Mouse (Mus musculus) liver, embryonic 15.5 days (tissue): ENCODE measurements at regions not wholly inside any gene's neighbourhood (a gene's known extent, or its start where the extent isn't known, plus 50 kb on each side); places are given as distances from the start of the nearest gene placed in this dataset.

ENCODE experiments used
- ATAC-seq: fragments of 200-750 bp; cut with Nextera tagmentation; 2 replicates; pipeline ENCODE4 v1.8.0; 2017; ENCODE audit warnings: moderate number of reproducible peaks, mild to moderate bottlenecking, moderate library complexity; ENCODE audit not compliant: insufficient read depth
- H3K27ac ChIP-seq: fragments of 300-500 bp; sonication (generic); replicated peaks from 2 replicates; pipeline ENCODE4 v1.5.1; 2015; ENCODE audit warnings: mild to moderate bottlenecking, inconsistent platforms
- H3K27me3 ChIP-seq: fragments of 300-500 bp; sonication (generic); 2 replicates; pipeline ENCODE4 v1.6.1; 2015; ENCODE audit warnings: mild to moderate bottlenecking, inconsistent platforms
- H3K36me3 ChIP-seq: fragments of 300-500 bp; sonication (generic); replicated peaks from 2 replicates; pipeline ENCODE4 v1.6.1; 2015; ENCODE audit warnings: moderate library complexity, mild to moderate bottlenecking, inconsistent platforms
- H3K4me1 ChIP-seq: fragments of 300-500 bp; sonication (generic); replicated peaks from 2 replicates; pipeline ENCODE4 v1.6.1; 2015; ENCODE audit warnings: inconsistent platforms
- H3K4me2 ChIP-seq: fragments of 300-500 bp; sonication (generic); 2 replicates; pipeline ENCODE4 v1.6.1; 2015; ENCODE audit warnings: moderate library complexity, mild to moderate bottlenecking, inconsistent platforms
- H3K4me3 ChIP-seq: fragments of 300-500 bp; sonication (generic); replicated peaks from 2 replicates; pipeline ENCODE4 v1.5.1; 2015; ENCODE audit warnings: mild to moderate bottlenecking, inconsistent platforms
- H3K9ac ChIP-seq: fragments of 300-500 bp; sonication (generic); 2 replicates; pipeline ENCODE4 v1.6.1; 2015; ENCODE audit warnings: moderate library complexity, mild to moderate bottlenecking, inconsistent platforms
- H3K9me3 ChIP-seq: fragments of 300-500 bp; sonication (generic); replicated peaks from 2 replicates; pipeline ENCODE4 v1.6.1; 2016; ENCODE audit warnings: inconsistent platforms
- WGBS: fragments of 180-500 bp; shearing (Covaris S2); methylation state at CpG from one replicate; pipeline ENCODE4 v1.1.7; 2015; ENCODE audit warnings: mixed read lengths; ENCODE audit not compliant: insufficient replicate concordance; 5-methylcytosine and 5-hydroxymethylcytosine counted together

DNA sequence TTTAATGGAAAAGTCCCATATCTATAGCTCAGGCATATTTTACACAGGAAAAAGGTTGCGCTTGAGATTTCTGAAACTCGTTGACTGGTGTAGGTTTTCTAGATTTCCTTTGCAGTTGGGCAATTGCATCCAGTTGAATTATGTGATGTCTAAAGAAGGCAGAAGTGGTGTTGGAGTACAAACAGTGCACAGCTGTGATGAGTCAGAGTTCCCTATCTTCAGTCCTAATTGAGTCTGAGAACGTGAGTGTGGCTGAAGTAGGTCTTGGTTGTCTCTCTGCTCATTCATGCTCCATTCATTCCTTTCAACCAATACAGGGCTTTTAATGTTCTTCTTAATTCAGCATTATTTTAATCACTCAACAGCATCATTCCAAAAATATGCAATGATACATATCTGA is 142.9 kb upstream of the Dpyd start:
- no peak for ATAC-seq
- H3K9ac ChIP-seq: no peak overlapping the region
- 48% methylated on average over 3 of the region's 3 CpGs for WGBS
- no peaks in the 10 kb centered on the region for H3K36me3 ChIP-seq
- H3K27ac ChIP-seq: no peak overlapping the region
- H3K4me1 ChIP-seq: no peaks in the 10 kb centered on the region
- H3K27me3 ChIP-seq: no peaks in the 10 kb centered on the region
- no peak overlapping the region for H3K4me2 ChIP-seq
- no peak overlapping the region for H3K4me3 ChIP-seq
- H3K9me3 ChIP-seq: no peaks in the 10 kb centered on the region

DNA sequence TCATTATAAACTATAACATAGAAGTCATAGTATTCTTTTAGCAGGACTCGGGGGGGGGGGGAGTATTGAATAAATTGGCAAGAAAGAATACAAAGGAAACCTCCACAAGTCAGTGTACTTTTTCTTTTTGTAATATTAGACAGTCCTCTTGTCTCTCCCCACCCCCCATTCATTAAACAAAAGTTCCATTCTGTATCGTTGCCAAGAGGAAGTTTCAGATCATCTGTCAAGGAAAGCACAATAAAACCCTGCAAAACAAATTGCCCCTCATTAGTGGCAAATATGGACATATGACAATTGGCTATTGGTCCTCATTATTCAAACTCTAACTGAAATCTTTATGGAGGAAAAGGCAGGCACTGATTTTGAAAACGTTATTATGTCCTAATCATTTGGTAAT is 140.2 kb upstream of the Dpyd start:
- no peaks in the 10 kb centered on the region for H3K36me3 ChIP-seq
- 28% methylated on average over 3 of the region's 3 CpGs for WGBS
- no peak overlapping the region for H3K27ac ChIP-seq
- no peak for ATAC-seq
- no peak overlapping the region for H3K4me2 ChIP-seq
- no peaks in the 10 kb centered on the region for H3K4me1 ChIP-seq
- no peaks in the 10 kb centered on the region for H3K9me3 ChIP-seq
- H3K27me3 ChIP-seq: no peaks in the 10 kb centered on the region
- H3K9ac ChIP-seq: no peak overlapping the region
- no peak overlapping the region for H3K4me3 ChIP-seq

DNA sequence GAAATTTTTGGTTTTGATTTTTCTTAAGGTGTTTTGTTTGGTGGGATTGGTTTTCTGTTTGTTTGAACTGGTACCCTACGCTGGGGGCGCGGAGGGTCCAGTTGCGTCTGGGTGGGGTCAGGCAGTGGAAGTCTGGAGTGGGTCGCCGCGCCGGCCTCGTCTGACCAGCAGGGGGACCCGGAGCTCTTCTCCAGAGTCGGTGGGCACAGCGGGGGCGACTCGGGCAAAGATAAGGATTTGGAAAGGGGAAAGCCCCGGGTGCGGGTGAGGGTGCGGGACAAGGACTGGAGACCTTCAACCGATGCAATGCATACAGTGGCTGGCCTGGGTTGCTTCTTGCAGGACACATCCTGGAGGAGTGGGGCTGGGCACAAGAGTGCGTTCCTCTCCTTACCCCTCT is 136.2 kb upstream of the Dpyd start:
- no peak for ATAC-seq
- H3K4me3 ChIP-seq: no peak overlapping the region

DNA sequence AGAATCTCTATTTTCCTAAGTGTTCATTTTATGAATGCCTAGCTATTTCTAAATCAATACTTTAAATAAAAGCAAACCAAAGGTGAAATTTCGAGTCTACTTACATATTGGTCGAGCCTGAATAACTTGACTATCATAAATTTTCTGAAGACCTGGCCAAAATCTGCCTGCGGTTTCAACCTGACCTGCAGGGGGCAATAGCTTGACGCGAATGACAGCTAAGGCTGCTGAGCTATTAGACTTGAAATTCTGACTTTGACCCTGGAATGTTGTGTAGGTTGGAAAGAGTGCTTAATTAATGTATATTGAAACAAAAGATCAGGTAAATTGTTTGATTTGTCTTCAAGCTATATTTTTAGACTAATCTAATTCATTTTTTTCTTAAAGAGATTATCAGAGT is 133.4 kb upstream of the Dpyd start:
- WGBS: 4% methylated on average over 5 of the region's 5 CpGs
- H3K4me2 ChIP-seq: no peak overlapping the region
- H3K9me3 ChIP-seq: no peaks in the 10 kb centered on the region
- ATAC-seq: no peak
- H3K9ac ChIP-seq: no peak overlapping the region
- no peaks in the 10 kb centered on the region for H3K4me1 ChIP-seq
- no peak overlapping the region for H3K27ac ChIP-seq
- H3K4me3 ChIP-seq: no peak overlapping the region
- no peaks in the 10 kb centered on the region for H3K36me3 ChIP-seq
- H3K27me3 ChIP-seq: peaks cover 34% of the 10 kb centered on the region

More for the DNA sequence above, 136.2 kb upstream of the Dpyd start:
- 6% methylated on average over 19 of the region's 19 CpGs for WGBS
- Histone ChIP-seq H3K9me3 (no peaks in the 10 kb centered on the region), H3K36me3 (no peaks in the 10 kb centered on the region), H3K27ac (no peak overlapping the region), H3K4me2 (peak overlapping the region; percentile 13; the same call in 1 of the 2 replicates), H3K4me1 (no peaks in the 10 kb centered on the region), H3K27me3 (peaks cover 10% of the 10 kb centered on the region), H3K9ac (no peak overlapping the region)

DNA sequence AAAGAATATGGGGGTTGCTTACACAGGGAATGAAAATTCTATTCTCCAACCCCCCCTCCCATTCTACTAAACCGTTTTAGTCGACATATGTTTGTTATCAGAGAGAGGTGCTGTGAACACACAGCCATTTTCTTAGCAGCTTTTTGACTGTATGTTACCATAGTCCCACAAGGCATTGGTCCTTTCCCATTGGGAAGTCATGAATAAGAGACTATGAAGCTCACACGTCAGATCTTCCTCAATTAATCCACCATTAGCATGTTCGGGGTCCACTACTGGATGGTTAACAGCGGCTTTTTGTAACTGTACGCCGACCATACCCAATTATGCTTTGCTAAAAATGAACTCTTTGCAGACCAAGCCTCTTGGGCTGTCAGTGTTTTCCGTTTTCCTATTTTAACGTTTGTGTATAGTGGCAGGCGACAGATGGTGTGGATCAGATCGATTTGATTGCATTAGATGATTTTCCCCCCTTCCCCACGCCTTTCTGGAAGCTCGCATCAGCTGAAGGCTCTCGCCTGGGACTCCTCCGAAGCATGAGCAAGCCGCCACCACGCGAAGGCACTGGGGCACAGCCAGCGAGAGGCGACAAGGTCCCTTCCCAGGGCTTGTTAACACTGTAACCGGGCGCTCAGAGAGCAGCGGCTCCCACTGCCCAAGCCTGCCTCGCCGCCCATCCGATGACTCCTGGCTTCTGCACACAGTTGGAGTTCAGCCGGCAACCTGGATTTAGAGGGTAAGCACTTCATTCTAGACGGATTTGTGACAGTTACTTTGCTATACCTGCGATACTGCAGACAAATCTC is 131.9 kb upstream of the Dpyd start:
- Histone ChIP-seq H3K4me3 (no peak overlapping the region), H3K27me3 (peaks cover 49% of the 10 kb centered on the region), H3K4me2 (no peak overlapping the region), H3K9ac (no peak overlapping the region), H3K4me1 (no peaks in the 10 kb centered on the region), H3K27ac (no peak overlapping the region), H3K9me3 (no peaks in the 10 kb centered on the region), H3K36me3 (no peaks in the 10 kb centered on the region)
- no peak for ATAC-seq
- 9% methylated on average over 29 of the region's 29 CpGs for WGBS

DNA sequence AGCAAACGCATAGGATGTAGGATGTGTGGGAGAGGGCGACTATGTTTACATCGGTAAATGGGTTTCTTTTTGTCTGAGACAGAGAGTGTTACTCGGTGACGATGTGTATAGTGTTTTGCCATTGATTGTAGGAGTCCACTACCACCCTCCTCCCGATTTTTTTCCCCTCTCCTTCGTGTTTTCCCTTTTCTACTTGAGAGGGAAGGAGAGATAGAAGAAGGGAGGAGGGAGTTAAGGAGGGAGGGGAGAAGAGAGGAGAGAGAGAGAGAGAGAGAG is 131.4 kb upstream of the Dpyd start:
- Histone ChIP-seq H3K4me3 (no peak overlapping the region), H3K27me3 (peaks cover 54% of the 10 kb centered on the region), H3K4me1 (no peaks in the 10 kb centered on the region), H3K36me3 (no peaks in the 10 kb centered on the region), H3K9ac (no peak overlapping the region), H3K9me3 (no peaks in the 10 kb centered on the region), H3K4me2 (no peak overlapping the region), H3K27ac (no peak overlapping the region)
- WGBS: 1% methylated on average over 7 of the region's 7 CpGs
- no peak for ATAC-seq

DNA sequence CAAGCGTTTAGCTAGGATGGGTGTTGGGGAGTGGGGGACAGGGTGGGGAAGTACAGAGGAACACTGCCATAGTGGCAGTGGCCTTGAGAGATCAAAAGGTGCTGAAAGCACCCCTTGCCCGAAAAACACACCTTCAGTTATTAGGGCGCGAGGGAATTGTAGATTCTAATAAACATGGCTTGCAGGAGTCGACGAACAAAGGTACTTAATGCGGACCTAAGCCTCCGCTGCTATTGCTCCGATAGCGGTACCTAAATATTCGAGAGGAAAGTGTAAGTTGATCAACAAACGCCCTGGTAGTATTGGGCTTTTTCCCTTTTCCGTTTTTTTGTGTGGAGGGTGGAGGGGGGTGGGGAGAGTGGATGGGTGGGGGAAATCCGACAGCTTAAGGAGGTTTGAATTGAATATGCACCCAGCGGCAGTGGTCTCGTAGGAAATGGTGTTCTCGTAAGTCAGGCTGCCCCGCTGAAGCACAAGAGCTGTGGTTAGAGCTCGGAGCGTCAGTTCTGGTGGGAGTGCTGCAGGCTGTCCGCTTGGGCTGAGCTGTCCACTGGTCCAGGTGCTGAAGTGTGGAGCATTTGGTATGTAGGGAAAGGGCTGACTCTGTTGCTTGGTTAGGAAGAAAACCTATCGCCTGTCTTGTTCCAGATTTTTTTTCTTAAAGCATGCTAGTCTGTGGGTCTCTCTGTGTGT is 130.8 kb upstream of the Dpyd start:
- no peaks in the 10 kb centered on the region for H3K4me1 ChIP-seq
- no peak overlapping the region for H3K27ac ChIP-seq
- no peak overlapping the region for H3K4me3 ChIP-seq
- no peaks in the 10 kb centered on the region for H3K36me3 ChIP-seq
- no peaks in the 10 kb centered on the region for H3K9me3 ChIP-seq
- H3K4me2 ChIP-seq: peak overlapping the region; percentile 32; the same call in 1 of the 2 replicates
- H3K9ac ChIP-seq: no peak overlapping the region
- WGBS: under 1% methylated on average over 22 of the region's 22 CpGs
- no peak for ATAC-seq
- peaks cover 59% of the 10 kb centered on the region for H3K27me3 ChIP-seq

DNA sequence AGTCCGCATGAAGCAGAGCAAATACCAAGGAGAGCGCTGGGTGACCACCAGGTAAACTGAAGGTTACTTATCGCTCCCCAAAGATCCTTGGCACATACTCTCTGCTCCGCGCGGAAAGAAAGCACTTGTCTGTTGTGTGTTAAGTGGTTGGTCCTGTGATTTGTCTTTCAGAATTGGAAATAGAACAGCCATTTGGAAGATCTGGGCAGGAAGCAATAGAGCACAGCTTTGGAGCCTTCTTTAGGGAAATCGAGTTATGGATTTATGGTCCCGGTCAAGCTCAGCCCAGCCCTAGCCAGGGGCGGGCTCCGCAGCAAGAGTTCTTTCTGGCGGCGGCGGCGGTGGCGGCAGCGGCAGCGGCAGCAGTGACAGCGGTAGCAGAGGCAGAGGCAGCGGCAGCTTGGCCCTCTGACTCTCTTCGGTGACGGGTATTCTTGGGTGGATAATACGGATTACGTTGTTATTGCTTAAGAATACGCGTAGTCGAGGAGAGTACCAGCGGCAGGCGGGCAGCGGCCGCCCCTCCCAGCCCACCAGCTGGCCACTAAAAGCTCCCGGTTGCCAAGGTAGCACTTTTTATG is 128.4 kb upstream of the Dpyd start:
- Histone ChIP-seq H3K27ac (no peak overlapping the region), H3K9ac (no peak overlapping the region), H3K4me3 (peak overlapping the region; percentile 29; the same call in 1 of the 2 replicates), H3K9me3 (no peaks in the 10 kb centered on the region), H3K4me2 (peak overlapping the region; percentile 55), H3K27me3 (peaks cover 59% of the 10 kb centered on the region), H3K36me3 (no peaks in the 10 kb centered on the region), H3K4me1 (no peaks in the 10 kb centered on the region)
- WGBS: 4% methylated on average over 31 of the region's 31 CpGs
- ATAC-seq: no peak

DNA sequence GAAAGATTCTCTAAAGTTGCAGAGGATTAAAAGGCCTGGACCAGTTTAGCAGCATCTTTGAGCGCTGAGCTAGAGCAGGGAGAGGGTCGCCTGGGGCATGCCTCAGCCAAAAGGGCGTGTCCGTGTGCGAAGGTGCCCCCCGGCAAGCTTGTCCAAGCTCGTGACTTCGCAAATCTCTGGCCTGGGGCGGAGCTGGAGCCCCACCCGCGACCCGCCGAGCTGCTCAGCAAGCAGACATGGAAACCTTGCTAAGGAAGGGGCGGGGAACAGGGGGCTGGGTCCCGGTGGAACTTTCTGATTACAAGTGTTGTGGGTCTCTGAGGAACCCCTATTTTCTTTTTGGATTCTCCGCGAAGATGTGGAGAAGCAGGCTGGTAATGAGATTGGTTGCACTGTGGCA is 127.6 kb upstream of the Dpyd start:
- H3K36me3 ChIP-seq: no peaks in the 10 kb centered on the region
- H3K9me3 ChIP-seq: no peaks in the 10 kb centered on the region
- H3K27me3 ChIP-seq: peaks cover 59% of the 10 kb centered on the region
- H3K4me1 ChIP-seq: no peaks in the 10 kb centered on the region
- no peak overlapping the region for H3K9ac ChIP-seq
- 1% methylated on average over 17 of the region's 17 CpGs for WGBS
- peak overlapping the region; percentile 55 for H3K4me2 ChIP-seq
- peak overlapping the region; percentile 29; the same call in 1 of the 2 replicates for H3K4me3 ChIP-seq
- no peak overlapping the region for H3K27ac ChIP-seq
- no peak for ATAC-seq

DNA sequence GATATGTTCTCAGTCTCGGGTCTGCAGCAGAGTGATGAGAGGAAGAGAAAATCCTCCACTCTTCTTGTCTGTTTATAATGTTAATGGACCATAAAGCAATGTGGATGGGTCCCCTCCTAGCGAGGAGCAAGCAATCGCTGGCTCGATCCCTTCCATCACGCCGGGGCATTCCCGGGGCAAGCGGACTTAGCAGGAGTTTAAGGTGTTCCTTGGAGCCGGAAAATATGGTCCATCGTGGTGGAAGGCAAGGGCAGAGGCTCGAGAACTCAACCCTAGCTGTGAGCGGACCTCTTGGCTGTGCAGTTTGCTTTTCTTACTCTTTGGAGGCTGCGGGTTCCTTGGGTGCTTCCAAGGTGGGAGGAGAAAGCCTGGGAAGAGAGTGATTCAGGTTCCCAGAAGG is 127.1 kb upstream of the Dpyd start:
- H3K27me3 ChIP-seq: peaks cover 57% of the 10 kb centered on the region
- H3K9me3 ChIP-seq: no peaks in the 10 kb centered on the region
- H3K27ac ChIP-seq: no peak overlapping the region
- no peaks in the 10 kb centered on the region for H3K36me3 ChIP-seq
- H3K4me2 ChIP-seq: no peak overlapping the region
- no peak overlapping the region for H3K9ac ChIP-seq
- 2% methylated on average over 13 of the region's 13 CpGs for WGBS
- ATAC-seq: no peak
- H3K4me3 ChIP-seq: no peak overlapping the region
- H3K4me1 ChIP-seq: no peaks in the 10 kb centered on the region

DNA sequence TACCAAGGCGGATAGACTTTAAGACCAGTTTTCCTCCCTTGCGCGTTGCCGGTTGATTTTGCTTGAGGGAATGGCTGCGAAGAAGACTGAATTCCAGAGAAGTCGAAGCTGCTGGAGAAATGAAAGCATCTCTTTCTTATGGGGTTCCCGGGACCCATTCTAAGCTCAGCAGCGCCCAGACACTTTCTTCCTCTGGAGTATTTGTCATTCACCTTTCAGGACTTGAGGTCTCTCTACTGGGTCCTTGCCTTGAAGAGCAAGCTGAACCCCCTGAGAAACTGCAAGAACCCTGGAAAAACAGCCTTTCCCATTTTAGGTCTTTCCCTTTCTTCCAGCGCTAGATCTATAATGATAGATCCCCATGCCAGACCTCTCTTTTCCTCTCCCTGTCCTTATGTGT is 126.7 kb upstream of the Dpyd start:
- Histone ChIP-seq H3K9me3 (no peaks in the 10 kb centered on the region), H3K9ac (no peak overlapping the region), H3K27ac (no peak overlapping the region), H3K4me1 (no peaks in the 10 kb centered on the region), H3K4me2 (no peak overlapping the region), H3K36me3 (no peaks in the 10 kb centered on the region), H3K4me3 (no peak overlapping the region), H3K27me3 (peaks cover 53% of the 10 kb centered on the region)
- WGBS: 11% methylated on average over 9 of the region's 9 CpGs
- no peak for ATAC-seq
